Mouse (Mus musculus): ENCODE measurements at regions not wholly inside any gene's neighbourhood (a gene's known extent, or its start where the extent isn't known, plus 50 kb on each side); places are given as distances from the start of the nearest gene placed in this dataset.
A peak's percentile ranks its signal among the peaks of the same experiment; 100 is the strongest.

DNA sequence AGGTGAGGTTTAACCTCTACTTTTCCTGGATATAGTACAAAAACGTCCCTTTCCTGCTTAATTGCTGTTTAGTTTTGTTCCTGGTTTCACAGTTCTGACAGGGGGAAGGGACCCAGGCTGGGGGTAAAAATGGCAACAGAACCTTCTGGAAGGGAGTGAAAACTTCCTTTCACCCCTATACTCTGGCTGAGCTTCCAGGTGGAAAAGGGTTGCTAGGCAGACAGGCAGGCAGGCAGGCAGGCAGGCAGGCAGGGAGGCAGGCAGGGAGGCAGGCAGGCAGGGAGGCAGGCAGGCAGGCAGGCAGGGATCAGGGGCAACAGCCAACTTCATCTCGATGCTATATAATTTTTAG is 94.9 kb upstream of the Bmper start:
- Histone ChIP-seq H3K36me3 (ENCODE audit: control insufficient read depth, insufficient read depth, low read length) (no peaks in the 10 kb centered on the region), H3K9me3 (ENCODE audit: control insufficient read depth, low read length) (no peaks in the 10 kb centered on the region), H3K9ac (ENCODE audit: low read depth, low read length) (no peak overlapping the region), H3K4me3 (ENCODE audit: low read length) (no peak overlapping the region), H3K4me1 (ENCODE audit: control insufficient read depth, insufficient read depth, low read length) (peaks cover 8% of the 10 kb centered on the region; the same call in 1 of the 2 replicates), H3K4me2 (replicated peaks; ENCODE audit: low read depth, low read length) (no peak overlapping the region), H3K27me3 (ENCODE audit: control insufficient read depth, insufficient read depth, low read length) (no peaks in the 10 kb centered on the region), H3K27ac (ENCODE audit: low read depth, low read length) (no peak overlapping the region)
- WGBS = 67% methylated on average over 2 of the region's 2 CpGs
- ATAC-seq (ENCODE audit: low FRiP score, low TSS enrichment) = no peak

DNA sequence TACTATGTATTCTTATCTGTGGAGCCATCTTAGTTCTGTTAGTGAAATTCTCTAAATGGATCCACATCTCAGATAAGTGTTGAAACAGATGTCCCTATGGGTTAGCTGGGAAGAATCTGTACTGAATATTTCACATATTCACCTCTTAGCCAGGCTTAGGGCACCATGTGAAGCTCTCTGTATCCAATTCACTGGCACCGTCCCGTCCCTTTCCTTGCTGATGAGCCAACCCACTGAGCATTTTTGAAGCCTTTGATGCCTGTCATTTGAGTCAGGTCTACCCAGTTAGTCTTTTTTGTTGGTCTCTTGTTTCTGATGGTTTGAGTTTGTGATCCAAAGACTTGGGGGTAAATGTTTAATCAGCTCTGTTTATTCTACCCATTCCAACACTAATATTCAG is 88.9 kb upstream of the Bmper start:
- no peak for ATAC-seq (ENCODE audit: low FRiP score, low TSS enrichment)

GRCm38 (mm10) chr9:23134421-23135118 is 88.3 kb upstream of the Bmper start:
- no peaks in the 10 kb centered on the region for H3K36me3 ChIP-seq (ENCODE audit: control insufficient read depth, insufficient read depth, low read length)
- no peak overlapping the region for H3K4me3 ChIP-seq (ENCODE audit: low read length)
- no peak overlapping the region for H3K27ac ChIP-seq (ENCODE audit: low read depth, low read length)
- no peaks in the 10 kb centered on the region for H3K9me3 ChIP-seq (ENCODE audit: control insufficient read depth, low read length)
- H3K4me1 ChIP-seq (ENCODE audit: control insufficient read depth, insufficient read depth, low read length) = no peaks in the 10 kb centered on the region
- ATAC-seq (ENCODE audit: low FRiP score, low TSS enrichment) = no peak
- H3K27me3 ChIP-seq (ENCODE audit: control insufficient read depth, insufficient read depth, low read length) = no peaks in the 10 kb centered on the region
- no peak overlapping the region for H3K4me2 ChIP-seq (replicated peaks; ENCODE audit: low read depth, low read length)
- no peak overlapping the region for H3K9ac ChIP-seq (ENCODE audit: low read depth, low read length)
- 75% methylated on average over 12 of the region's 12 CpGs for WGBS

More for the DNA sequence above, 88.9 kb upstream of the Bmper start:
- H3K4me1 ChIP-seq (ENCODE audit: control insufficient read depth, insufficient read depth, low read length) = no peaks in the 10 kb centered on the region
- no peak overlapping the region for H3K27ac ChIP-seq (ENCODE audit: low read depth, low read length)
- no peaks in the 10 kb centered on the region for H3K36me3 ChIP-seq (ENCODE audit: control insufficient read depth, insufficient read depth, low read length)
- no peaks in the 10 kb centered on the region for H3K27me3 ChIP-seq (ENCODE audit: control insufficient read depth, insufficient read depth, low read length)
- no peaks in the 10 kb centered on the region for H3K9me3 ChIP-seq (ENCODE audit: control insufficient read depth, low read length)
- H3K4me3 ChIP-seq (ENCODE audit: low read length) = no peak overlapping the region
- no peak overlapping the region for H3K9ac ChIP-seq (ENCODE audit: low read depth, low read length)
- no peak overlapping the region for H3K4me2 ChIP-seq (replicated peaks; ENCODE audit: low read depth, low read length)
- 95% methylated on average over 2 of the region's 2 CpGs for WGBS

- Histone ChIP-seq H3K9me3 (ENCODE audit: control insufficient read depth, low read length) (no peaks in the 10 kb centered on the region), H3K4me1 (ENCODE audit: control insufficient read depth, insufficient read depth, low read length) (no peaks in the 10 kb centered on the region), H3K36me3 (ENCODE audit: control insufficient read depth, insufficient read depth, low read length) (no peaks in the 10 kb centered on the region), H3K27me3 (ENCODE audit: control insufficient read depth, insufficient read depth, low read length) (no peaks in the 10 kb centered on the region), H3K9ac (ENCODE audit: low read depth, low read length) (no peak overlapping the region), H3K27ac (ENCODE audit: low read depth, low read length) (no peak overlapping the region), H3K4me2 (replicated peaks; ENCODE audit: low read depth, low read length) (no peak overlapping the region), H3K4me3 (ENCODE audit: low read length) (no peak overlapping the region)
- no peak for ATAC-seq (ENCODE audit: low FRiP score, low TSS enrichment)
- 84% methylated on average over 5 of the region's 5 CpGs for WGBS
Measured at GRCm38 (mm10) chr9:23136511-23136910, 86.4 kb upstream of the Bmper start.

- H3K36me3 ChIP-seq (ENCODE audit: control insufficient read depth, insufficient read depth, low read length) = no peaks in the 10 kb centered on the region
- no peak overlapping the region for H3K27ac ChIP-seq (ENCODE audit: low read depth, low read length)
- WGBS = 40% methylated on average over 5 of the region's 5 CpGs
- H3K4me1 ChIP-seq (ENCODE audit: control insufficient read depth, insufficient read depth, low read length) = no peaks in the 10 kb centered on the region
- H3K9ac ChIP-seq (ENCODE audit: low read depth, low read length) = no peak overlapping the region
- H3K4me3 ChIP-seq (ENCODE audit: low read length) = no peak overlapping the region
- H3K9me3 ChIP-seq (ENCODE audit: control insufficient read depth, low read length) = no peaks in the 10 kb centered on the region
- peak; percentile 62; the same call in 1 of the 2 replicates for ATAC-seq (ENCODE audit: low FRiP score, low TSS enrichment)
- no peaks in the 10 kb centered on the region for H3K27me3 ChIP-seq (ENCODE audit: control insufficient read depth, insufficient read depth, low read length)
- no peak overlapping the region for H3K4me2 ChIP-seq (replicated peaks; ENCODE audit: low read depth, low read length)
Measured at GRCm38 (mm10) chr9:23137682-23138210, 85.1 kb upstream of the Bmper start.

DNA sequence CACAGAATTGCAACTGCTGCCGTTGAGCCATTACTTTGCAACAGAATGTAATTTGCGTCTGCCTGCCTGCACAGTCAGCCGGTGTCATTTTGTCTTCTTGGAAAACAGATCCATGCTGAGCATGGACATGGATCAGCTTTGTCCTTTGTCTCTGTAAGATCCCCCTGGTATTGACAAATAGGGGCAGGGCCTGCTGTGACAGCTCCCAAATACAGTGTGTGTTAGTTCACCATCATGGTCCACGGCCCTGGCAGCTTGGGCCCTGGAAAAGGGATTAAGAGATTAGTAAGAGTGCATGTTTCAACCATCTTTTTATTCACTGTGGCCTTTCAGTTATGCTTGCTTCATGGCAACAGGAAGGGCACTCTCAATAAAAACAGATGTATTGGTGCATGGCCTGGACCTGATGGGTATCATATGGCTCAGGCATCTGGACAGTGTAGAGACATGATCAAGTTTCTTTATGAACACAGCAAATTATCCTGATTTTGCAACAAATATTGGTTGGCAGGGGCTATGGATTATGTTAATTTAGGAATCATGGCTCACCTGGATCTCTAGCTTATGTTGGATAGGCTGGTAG is 83.2 kb upstream of the Bmper start:
- no peaks in the 10 kb centered on the region for H3K9me3 ChIP-seq (ENCODE audit: control insufficient read depth, low read length)
- no peak overlapping the region for H3K9ac ChIP-seq (ENCODE audit: low read depth, low read length)
- no peak overlapping the region; the same call in 1 of the 2 replicates for H3K27ac ChIP-seq (ENCODE audit: low read depth, low read length)
- H3K4me2 ChIP-seq (replicated peaks; ENCODE audit: low read depth, low read length) = no peak overlapping the region
- ATAC-seq (ENCODE audit: low FRiP score, low TSS enrichment) = no peak
- no peaks in the 10 kb centered on the region for H3K4me1 ChIP-seq (ENCODE audit: control insufficient read depth, insufficient read depth, low read length)
- no peaks in the 10 kb centered on the region for H3K27me3 ChIP-seq (ENCODE audit: control insufficient read depth, insufficient read depth, low read length)
- WGBS = 70% methylated on average over 4 of the region's 4 CpGs
- H3K4me3 ChIP-seq (ENCODE audit: low read length) = no peak overlapping the region
- H3K36me3 ChIP-seq (ENCODE audit: control insufficient read depth, insufficient read depth, low read length) = no peaks in the 10 kb centered on the region

DNA sequence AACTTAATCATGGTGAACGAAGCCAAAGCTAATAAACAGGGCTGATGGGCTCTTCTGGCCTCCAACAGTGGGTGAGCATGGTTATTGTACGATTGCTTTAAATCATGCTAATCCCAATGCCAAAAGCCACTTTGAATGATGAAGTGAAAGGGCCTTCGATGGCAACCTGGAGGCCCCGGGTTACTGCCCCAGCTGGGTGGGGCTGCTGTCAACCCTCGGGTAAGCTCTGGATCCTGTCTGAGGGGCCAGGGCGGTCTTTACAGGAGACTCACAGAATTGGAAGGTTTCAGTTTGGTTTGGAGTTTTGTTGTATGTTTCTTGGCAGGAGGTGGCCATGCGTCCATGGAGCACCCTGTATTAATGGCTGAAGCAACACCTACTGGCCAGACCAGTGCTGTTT is 78.6 kb upstream of the Bmper start:
- WGBS = 72% methylated on average over 7 of the region's 7 CpGs
- Histone ChIP-seq H3K9ac (ENCODE audit: low read depth, low read length) (no peak overlapping the region), H3K4me1 (ENCODE audit: control insufficient read depth, insufficient read depth, low read length) (no peaks in the 10 kb centered on the region), H3K9me3 (ENCODE audit: control insufficient read depth, low read length) (no peaks in the 10 kb centered on the region), H3K27ac (ENCODE audit: low read depth, low read length) (no peak overlapping the region), H3K4me2 (replicated peaks; ENCODE audit: low read depth, low read length) (no peak overlapping the region), H3K4me3 (ENCODE audit: low read length) (no peak overlapping the region), H3K27me3 (ENCODE audit: control insufficient read depth, insufficient read depth, low read length) (no peaks in the 10 kb centered on the region), H3K36me3 (ENCODE audit: control insufficient read depth, insufficient read depth, low read length) (no peaks in the 10 kb centered on the region)
- peak; percentile 39; the same call in 1 of the 2 replicates for ATAC-seq (ENCODE audit: low FRiP score, low TSS enrichment)

- no peak for ATAC-seq (ENCODE audit: low FRiP score, low TSS enrichment)
Measured at GRCm38 (mm10) chr9:23150338-23150737, 72.5 kb upstream of the Bmper start.

GRCm38 (mm10) chr9:23150874-23151273 is 72.0 kb upstream of the Bmper start:
- peak; percentile 71; the same call in 1 of the 2 replicates for ATAC-seq (ENCODE audit: low FRiP score, low TSS enrichment)
- Histone ChIP-seq H3K4me2 (replicated peaks; ENCODE audit: low read depth, low read length) (no peak overlapping the region), H3K9me3 (ENCODE audit: control insufficient read depth, low read length) (no peaks in the 10 kb centered on the region), H3K27ac (ENCODE audit: low read depth, low read length) (no peak overlapping the region), H3K4me1 (ENCODE audit: control insufficient read depth, insufficient read depth, low read length) (no peaks in the 10 kb centered on the region), H3K36me3 (ENCODE audit: control insufficient read depth, insufficient read depth, low read length) (no peaks in the 10 kb centered on the region), H3K4me3 (ENCODE audit: low read length) (no peak overlapping the region), H3K27me3 (ENCODE audit: control insufficient read depth, insufficient read depth, low read length) (no peaks in the 10 kb centered on the region), H3K9ac (ENCODE audit: low read depth, low read length) (no peak overlapping the region)
- WGBS = 17% methylated on average over 3 of the region's 3 CpGs

More at GRCm38 (mm10) chr9:23150338-23150737, 72.5 kb upstream of the Bmper start:
- Histone ChIP-seq H3K9me3 (ENCODE audit: control insufficient read depth, low read length) (no peaks in the 10 kb centered on the region), H3K27me3 (ENCODE audit: control insufficient read depth, insufficient read depth, low read length) (no peaks in the 10 kb centered on the region), H3K9ac (ENCODE audit: low read depth, low read length) (no peak overlapping the region), H3K4me3 (ENCODE audit: low read length) (no peak overlapping the region), H3K4me2 (replicated peaks; ENCODE audit: low read depth, low read length) (no peak overlapping the region), H3K27ac (ENCODE audit: low read depth, low read length) (no peak overlapping the region), H3K4me1 (ENCODE audit: control insufficient read depth, insufficient read depth, low read length) (no peaks in the 10 kb centered on the region), H3K36me3 (ENCODE audit: control insufficient read depth, insufficient read depth, low read length) (no peaks in the 10 kb centered on the region)
- 88% methylated on average over 6 of the region's 6 CpGs for WGBS

All from kidney, embryonic 14.5 days (tissue).